Mouse (Mus musculus) embryonic facial prominence, embryonic 14.5 days (tissue): ENCODE results near the gene St6galnac5. TPM values are rescaled to one million over a fixed set of nuclear protein-coding genes. Genes with fewer than 3 reads are reported as not detected.

Experiments used
- ATAC-seq: fragments of 200-750 bp; cut with Nextera tagmentation; 2 replicates; pipeline ENCODE4 v1.8.0; 2017; ENCODE audit warnings: low read depth, moderate number of reproducible peaks, moderate TSS enrichment
- DNase-seq: peaks from one replicate; pipeline ENCODE4 v3.0.0-alpha.2; 2015; ENCODE audit warnings: low spot score
- H3K27ac ChIP-seq: fragments of 300-500 bp; sonication (generic); replicated peaks from 2 replicates; pipeline ENCODE4 v1.5.1; 2014; ENCODE audit warnings: low read depth, mild to moderate bottlenecking, low read length, moderate library complexity
- H3K27me3 ChIP-seq: fragments of 300-500 bp; sonication (generic); replicated peaks from 2 replicates; pipeline ENCODE4 v1.6.1; 2014; ENCODE audit warnings: low read length; ENCODE audit not compliant: control insufficient read depth, insufficient read depth
- H3K36me3 ChIP-seq: fragments of 300-500 bp; sonication (generic); 2 replicates; pipeline ENCODE4 v1.6.1; 2014; ENCODE audit warnings: low read length, mixed read lengths; ENCODE audit not compliant: control insufficient read depth, insufficient read depth
- H3K4me1 ChIP-seq: fragments of 300-500 bp; sonication (generic); 2 replicates; pipeline ENCODE4 v1.6.1; 2014; ENCODE audit warnings: antibody characterized with exemption, low read length; ENCODE audit not compliant: control insufficient read depth, insufficient read depth
- H3K4me2 ChIP-seq: fragments of 300-500 bp; sonication (generic); 2 replicates; pipeline ENCODE4 v1.6.1; 2014; ENCODE audit warnings: low read depth, mild to moderate bottlenecking, low read length, moderate library complexity, mixed read lengths
- H3K4me3 ChIP-seq: fragments of 300-500 bp; sonication (generic); 2 replicates; pipeline ENCODE4 v1.5.1; 2014; ENCODE audit warnings: low read depth, mild to moderate bottlenecking, low read length
- H3K9ac ChIP-seq: fragments of 300-500 bp; sonication (generic); 2 replicates; pipeline ENCODE4 v1.6.1; 2014; ENCODE audit warnings: low read depth, mild to moderate bottlenecking, low read length, moderate library complexity, mixed read lengths
- H3K9me3 ChIP-seq: fragments of 300-500 bp; sonication (generic); 2 replicates; pipeline ENCODE4 v1.6.1; 2016; ENCODE audit warnings: low read length; ENCODE audit not compliant: control insufficient read depth
- WGBS: fragments of 180-500 bp; shearing (Covaris S2); extraction: QIAGEN DNeasy Blood & Tissue Kit; methylation state at CpG from one replicate; pipeline ENCODE4 v1.1.7; 2014; 5-methylcytosine and 5-hydroxymethylcytosine counted together
- polyA plus RNA-seq: library from polyadenylated mRNA; unstranded; fragments of >200 nt; fragmentation: Nextera tagmentation; extraction: Ambion mirVana; gene quantifications from 2 replicates; pipeline ENCODE4 v1.2.1, GENCODE M21; 2014

The St6galnac5 gene
- polyA plus RNA-seq, 1 experiment from 2014 or later, result 1.1 TPM

DNA sequence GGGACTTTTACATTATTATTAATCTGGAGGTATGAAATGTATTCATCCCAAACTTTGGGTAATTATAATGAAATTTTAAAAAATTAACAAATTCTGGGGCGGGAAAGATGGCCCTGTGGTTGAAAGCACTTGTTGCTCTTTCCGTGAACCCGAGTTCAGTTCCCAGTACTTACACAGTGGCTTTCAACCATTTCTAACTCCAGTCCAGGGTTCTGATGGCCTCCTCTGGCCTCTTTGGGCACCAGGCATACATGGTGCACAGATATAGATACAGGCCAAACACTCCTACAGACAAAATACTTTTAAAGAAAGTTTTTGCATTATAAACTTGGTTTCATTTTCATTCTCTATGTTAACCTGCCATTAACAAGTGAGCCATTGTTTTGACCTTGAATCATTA is 68.4 kb downstream of the St6galnac5 start:
- 91% methylated on average over 3 of the region's 3 CpGs for WGBS
- Histone ChIP-seq H3K4me3 (no peak overlapping the region), H3K4me1 (no peaks in the 10 kb centered on the region), H3K9me3 (no peaks in the 10 kb centered on the region), H3K36me3 (no peaks in the 10 kb centered on the region), H3K9ac (no peak overlapping the region), H3K27me3 (no peaks in the 10 kb centered on the region), H3K27ac (no peak overlapping the region), H3K4me2 (no peak overlapping the region)
- no peak for ATAC-seq
- DNase-seq, result no peak

DNA sequence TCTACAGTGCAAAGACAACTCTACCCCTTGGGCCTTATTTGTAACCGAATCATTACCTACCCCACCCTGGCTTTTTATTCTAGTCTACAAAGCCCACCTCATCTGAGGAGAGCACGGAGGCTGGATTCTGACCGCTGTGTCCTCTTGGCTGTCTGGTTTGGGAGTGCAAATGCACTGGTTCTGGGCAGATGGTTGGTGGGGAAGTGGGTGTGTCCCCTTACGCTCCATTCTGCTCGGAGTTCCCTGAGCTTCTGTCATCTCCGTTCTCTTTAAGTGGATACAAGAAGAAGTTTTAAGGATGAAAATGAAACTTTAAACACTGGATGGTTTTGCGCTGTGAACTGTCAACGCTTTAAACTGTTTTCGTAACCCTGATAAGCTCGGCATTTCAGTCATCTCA is 68.9 kb downstream of the St6galnac5 start:
- Histone ChIP-seq H3K9me3 (no peaks in the 10 kb centered on the region), H3K27me3 (no peaks in the 10 kb centered on the region), H3K36me3 (no peaks in the 10 kb centered on the region), H3K4me3 (no peak overlapping the region), H3K4me1 (no peaks in the 10 kb centered on the region), H3K27ac (no peak overlapping the region), H3K4me2 (no peak overlapping the region), H3K9ac (no peak overlapping the region)
- 83% methylated on average over 10 of the region's 10 CpGs for WGBS
- no peak for ATAC-seq
- no peak for DNase-seq

DNA sequence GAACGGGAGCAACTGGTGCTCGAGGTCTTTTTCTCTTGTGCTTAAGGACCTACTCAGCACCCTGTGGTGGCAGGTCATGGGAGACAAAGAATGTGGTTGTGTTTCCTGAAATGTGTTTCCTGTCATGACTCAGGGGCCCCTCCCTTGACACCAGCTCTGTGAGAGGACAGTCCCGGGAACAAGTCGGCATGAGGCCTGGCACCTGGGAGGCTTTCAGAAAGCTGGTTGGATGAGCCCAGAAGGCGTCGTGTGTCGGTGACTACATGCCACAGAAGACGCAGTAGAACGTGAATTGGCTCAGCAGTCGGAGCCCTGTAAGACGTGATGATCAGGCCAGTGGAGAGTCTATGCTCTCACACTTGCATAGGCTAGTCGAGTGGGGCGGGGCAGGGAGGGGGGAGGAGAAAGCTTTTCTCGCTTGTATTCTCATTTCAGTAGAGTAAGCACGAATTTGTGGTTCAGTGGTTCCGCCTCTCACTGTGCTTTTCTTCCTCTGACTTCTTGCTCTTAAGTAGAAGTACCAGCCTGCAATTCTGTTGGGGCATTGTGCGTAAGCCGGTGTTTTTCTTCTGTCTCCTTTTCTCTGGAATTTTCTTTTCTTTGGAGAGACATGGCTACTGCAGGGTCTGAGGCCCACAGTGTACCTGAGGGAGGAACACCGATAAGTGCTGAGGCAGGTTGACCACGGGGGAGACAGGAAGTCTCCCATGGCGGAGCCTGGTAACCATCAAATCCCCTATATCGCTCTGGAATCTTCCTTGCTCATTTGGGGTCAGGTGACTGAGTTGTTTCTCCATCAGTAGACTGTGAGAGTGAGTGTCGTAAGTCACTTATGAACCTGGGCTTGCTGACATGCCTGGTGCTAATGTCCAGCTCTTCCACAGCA is 69.6 kb downstream of the St6galnac5 start:
- 0 out of 2 replicates have a peak, but pooled peaks have one; percentile 22 for ATAC-seq
- H3K36me3 ChIP-seq, result no peaks in the 10 kb centered on the region

DNA sequence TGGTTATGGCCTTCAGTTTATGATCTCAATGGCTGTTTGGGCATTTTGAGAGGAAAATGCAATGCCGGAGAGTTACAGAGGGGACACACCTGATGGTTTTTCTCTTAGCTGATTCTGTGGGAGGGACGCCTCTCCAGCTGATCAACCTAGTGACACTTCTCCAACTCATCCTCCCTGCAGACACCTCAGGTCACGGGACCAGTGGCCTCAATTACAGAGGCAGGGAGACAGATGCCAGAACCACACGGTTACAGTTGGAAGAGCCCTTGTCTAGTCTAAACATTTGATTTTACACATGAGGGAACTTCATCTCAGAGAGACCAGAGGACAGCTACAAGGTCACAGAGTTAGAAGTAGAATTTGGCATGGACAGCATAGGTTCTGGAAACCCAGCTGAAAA is 70.5 kb downstream of the St6galnac5 start:
- no peaks in the 10 kb centered on the region for H3K27me3 ChIP-seq
- H3K9me3 ChIP-seq, result no peaks in the 10 kb centered on the region
- WGBS, result 84% methylated on average over 4 of the region's 4 CpGs
- no peak for DNase-seq
- H3K36me3 ChIP-seq, result no peaks in the 10 kb centered on the region
- no peak overlapping the region for H3K9ac ChIP-seq
- no peak overlapping the region for H3K4me3 ChIP-seq
- no peak overlapping the region for H3K27ac ChIP-seq
- no peaks in the 10 kb centered on the region for H3K4me1 ChIP-seq
- no peak overlapping the region for H3K4me2 ChIP-seq
- ATAC-seq, result no peak

More for the DNA sequence above, 69.6 kb downstream of the St6galnac5 start:
- H3K4me2 ChIP-seq, result no peak overlapping the region
- H3K4me3 ChIP-seq, result no peak overlapping the region
- no peak overlapping the region for H3K9ac ChIP-seq
- no peak overlapping the region for H3K27ac ChIP-seq
- 82% methylated on average over 22 of the region's 23 CpGs for WGBS
- no peaks in the 10 kb centered on the region for H3K9me3 ChIP-seq
- no peaks in the 10 kb centered on the region for H3K27me3 ChIP-seq
- no peak for DNase-seq
- H3K4me1 ChIP-seq, result no peaks in the 10 kb centered on the region

DNA sequence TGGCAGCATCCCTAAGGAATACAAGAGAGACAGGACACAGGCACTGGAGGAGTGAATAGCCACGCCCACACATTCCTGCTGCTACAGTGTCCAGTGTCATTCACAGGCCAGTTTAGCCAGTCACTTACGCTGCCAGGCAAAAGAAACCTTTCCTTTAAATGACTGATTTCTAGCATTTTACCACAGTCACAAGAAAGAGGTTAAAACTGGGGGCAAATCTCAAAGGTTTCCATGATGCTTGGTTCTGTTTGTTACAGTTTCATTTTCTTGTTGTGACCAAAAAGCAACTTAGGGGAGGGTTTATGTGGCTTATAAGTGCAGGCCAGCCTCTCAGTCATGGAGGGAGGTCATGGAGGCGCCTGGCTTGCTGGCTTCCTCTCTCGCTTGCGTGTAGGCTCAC is 74.4 kb downstream of the St6galnac5 start:
- no peak overlapping the region for H3K4me3 ChIP-seq
- ATAC-seq (no peak), DNase-seq (no peak)
- no peak overlapping the region for H3K4me2 ChIP-seq
- H3K27ac ChIP-seq, result no peak overlapping the region
- no peaks in the 10 kb centered on the region for H3K36me3 ChIP-seq
- no peaks in the 10 kb centered on the region for H3K27me3 ChIP-seq
- no peaks in the 10 kb centered on the region for H3K4me1 ChIP-seq
- WGBS, result 77% methylated on average over 5 of the region's 5 CpGs
- no peak overlapping the region for H3K9ac ChIP-seq
- H3K9me3 ChIP-seq, result no peaks in the 10 kb centered on the region

DNA sequence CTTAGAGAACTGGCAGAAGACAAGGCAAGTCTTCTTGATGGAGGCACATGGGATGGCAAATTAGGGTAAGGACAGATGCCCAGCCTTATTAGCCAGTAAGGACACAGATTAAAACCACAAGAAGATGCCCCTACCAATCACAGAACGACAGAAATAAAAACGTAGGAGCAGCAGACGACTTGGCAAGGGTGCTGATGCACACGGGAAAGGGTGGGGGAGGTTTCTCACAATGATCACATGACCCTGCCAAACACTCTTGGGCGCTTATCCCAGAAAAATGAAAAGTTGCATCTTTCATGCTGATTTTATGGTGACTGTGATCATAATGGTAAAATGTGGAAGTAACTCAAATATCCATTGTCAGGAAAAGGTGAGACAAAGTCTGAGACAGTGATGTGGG is 75.0 kb downstream of the St6galnac5 start:
- no peak overlapping the region for H3K27ac ChIP-seq

DNA sequence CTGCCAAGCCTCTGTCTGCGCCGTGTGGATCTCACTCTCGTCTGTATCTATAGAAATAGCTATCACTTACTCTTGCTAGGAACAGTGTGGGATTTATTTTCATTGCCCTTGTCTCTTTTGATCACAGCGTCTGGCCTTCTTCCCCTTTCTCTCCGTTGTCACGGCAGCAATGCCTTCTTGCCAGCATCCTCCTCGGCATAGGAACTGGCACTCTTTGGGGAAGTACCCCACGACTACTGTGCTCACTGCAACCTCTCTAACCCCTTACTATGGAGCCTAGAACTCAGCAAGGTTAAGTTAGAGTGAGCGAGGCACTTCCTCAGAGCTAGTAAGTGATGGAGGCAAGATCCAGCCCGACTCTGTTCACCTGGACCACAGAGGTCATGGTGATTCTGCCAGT is 76.2 kb downstream of the St6galnac5 start:
- Histone ChIP-seq H3K27ac (no peak overlapping the region), H3K27me3 (no peaks in the 10 kb centered on the region), H3K9me3 (no peaks in the 10 kb centered on the region), H3K9ac (no peak overlapping the region), H3K4me1 (no peaks in the 10 kb centered on the region), H3K4me3 (no peak overlapping the region), H3K36me3 (no peaks in the 10 kb centered on the region), H3K4me2 (no peak overlapping the region)
- DNase-seq, result no peak
- WGBS, result 68% methylated on average over 10 of the region's 10 CpGs
- ATAC-seq, result no peak

More for the DNA sequence above, 75.0 kb downstream of the St6galnac5 start:
- Histone ChIP-seq H3K27me3 (no peaks in the 10 kb centered on the region), H3K36me3 (no peaks in the 10 kb centered on the region), H3K4me1 (no peaks in the 10 kb centered on the region), H3K9ac (no peak overlapping the region), H3K4me2 (no peak overlapping the region), H3K4me3 (no peak overlapping the region), H3K9me3 (no peaks in the 10 kb centered on the region)
- 74% methylated on average over 5 of the region's 5 CpGs for WGBS
- DNase-seq (no peak), ATAC-seq (no peak)

DNA sequence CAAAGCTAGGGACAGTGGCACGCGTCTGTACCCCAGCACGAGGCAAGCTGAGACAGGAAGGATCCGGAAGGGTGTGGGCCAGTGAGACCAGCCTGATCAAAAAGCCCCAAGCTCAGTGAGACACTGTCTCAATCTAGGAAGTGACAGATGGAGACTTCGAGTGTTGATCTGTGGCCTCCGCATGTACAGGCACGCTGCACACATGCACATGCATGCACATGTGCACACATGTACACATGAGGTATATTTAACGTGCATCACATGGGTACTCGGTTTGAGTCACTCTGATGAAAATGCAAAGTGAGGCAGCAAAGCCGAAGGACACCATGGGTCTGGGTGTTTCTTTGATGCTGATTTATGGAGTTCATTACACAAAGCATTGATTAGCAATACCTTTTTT is 77.0 kb downstream of the St6galnac5 start:
- H3K36me3 ChIP-seq, result no peaks in the 10 kb centered on the region
- no peak overlapping the region for H3K9ac ChIP-seq
- H3K4me3 ChIP-seq, result no peak overlapping the region
- no peaks in the 10 kb centered on the region for H3K4me1 ChIP-seq
- no peak overlapping the region for H3K4me2 ChIP-seq
- no peak overlapping the region for H3K27ac ChIP-seq
- DNase-seq, result no peak
- no peaks in the 10 kb centered on the region for H3K27me3 ChIP-seq
- 88% methylated on average over 10 of the region's 10 CpGs for WGBS
- no peak for ATAC-seq
- H3K9me3 ChIP-seq, result no peaks in the 10 kb centered on the region

DNA sequence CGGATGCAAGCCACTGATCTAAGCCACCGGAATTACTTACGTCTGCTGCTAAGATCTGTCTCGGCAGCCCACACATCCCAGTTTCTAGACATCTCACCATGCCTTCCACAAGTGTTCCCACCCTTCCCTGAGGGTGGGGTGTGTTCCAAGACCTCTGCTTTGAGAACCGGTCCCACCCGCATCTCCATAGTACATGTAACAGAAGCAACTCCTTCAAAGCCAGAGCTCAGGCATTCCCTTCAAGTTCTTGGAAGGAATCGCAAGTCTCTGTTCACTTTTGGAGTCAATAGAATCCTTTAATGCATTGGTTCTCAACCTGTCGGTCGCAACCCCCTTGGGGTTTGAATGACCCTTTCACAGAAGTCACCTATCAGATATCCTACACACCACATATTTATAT is 83.1 kb downstream of the St6galnac5 start:
- H3K9me3 ChIP-seq, result no peaks in the 10 kb centered on the region
- WGBS, result 90% methylated on average over 9 of the region's 9 CpGs
- H3K4me1 ChIP-seq, result no peaks in the 10 kb centered on the region
- ATAC-seq, result no peak
- H3K27ac ChIP-seq, result no peak overlapping the region
- no peaks in the 10 kb centered on the region for H3K36me3 ChIP-seq
- no peak overlapping the region for H3K4me3 ChIP-seq
- no peaks in the 10 kb centered on the region for H3K27me3 ChIP-seq
- H3K4me2 ChIP-seq, result no peak overlapping the region
- no peak overlapping the region for H3K9ac ChIP-seq
- no peak for DNase-seq
